Mouse (Mus musculus) limb, embryonic 10.5 days (tissue): Measurements from ENCODE around the gene Cnn2. TPM values are rescaled to one million over a fixed set of nuclear protein-coding genes. Genes with fewer than 3 reads are reported as not detected.

ENCODE experiments used
- DNase-seq: peaks from one replicate; pipeline ENCODE4 v3.0.0-alpha.2; 2017; ENCODE audit warnings: low spot score
- H3K27ac ChIP-seq: fragments of 300-500 bp; sonication (generic); 2 replicates; pipeline ENCODE4 v1.5.1; 2016; ENCODE audit warnings: mild to moderate bottlenecking
- H3K27me3 ChIP-seq: fragments of 300-500 bp; sonication (generic); 2 replicates; pipeline ENCODE4 v1.6.1; 2016; ENCODE audit warnings: low read depth, mild to moderate bottlenecking; ENCODE audit not compliant: poor library complexity, severe bottlenecking
- H3K36me3 ChIP-seq: fragments of 300-500 bp; sonication (generic); 2 replicates; pipeline ENCODE4 v1.6.1; 2016; ENCODE audit warnings: mild to moderate bottlenecking, moderate library complexity
- H3K4me1 ChIP-seq: fragments of 300-500 bp; sonication (generic); 2 replicates; pipeline ENCODE4 v1.6.1; 2016
- H3K4me3 ChIP-seq: fragments of 300-500 bp; sonication (generic); 2 replicates; pipeline ENCODE4 v1.5.1; 2016; ENCODE audit warnings: mild to moderate bottlenecking, moderate library complexity
- H3K9me3 ChIP-seq: fragments of 300-500 bp; sonication (generic); replicated peaks from 2 replicates; pipeline ENCODE4 v1.6.1; 2016; ENCODE audit warnings: mild to moderate bottlenecking
- WGBS: fragments of 180-500 bp; shearing (Covaris S2); methylation state at CpG from one replicate; pipeline ENCODE4 v1.1.7; 2016; 5-methylcytosine and 5-hydroxymethylcytosine counted together
- polyA plus RNA-seq: library from polyadenylated mRNA; unstranded; fragments of >200 nt; fragmentation: Nextera tagmentation; extraction: Ambion mirVana; gene quantifications from 2 replicates; pipeline ENCODE4 v1.2.1, GENCODE M21; 2016

Gene Cnn2
- polyA plus RNA-seq, 1 experiment from 2014 or later: 301 TPM

DNA sequence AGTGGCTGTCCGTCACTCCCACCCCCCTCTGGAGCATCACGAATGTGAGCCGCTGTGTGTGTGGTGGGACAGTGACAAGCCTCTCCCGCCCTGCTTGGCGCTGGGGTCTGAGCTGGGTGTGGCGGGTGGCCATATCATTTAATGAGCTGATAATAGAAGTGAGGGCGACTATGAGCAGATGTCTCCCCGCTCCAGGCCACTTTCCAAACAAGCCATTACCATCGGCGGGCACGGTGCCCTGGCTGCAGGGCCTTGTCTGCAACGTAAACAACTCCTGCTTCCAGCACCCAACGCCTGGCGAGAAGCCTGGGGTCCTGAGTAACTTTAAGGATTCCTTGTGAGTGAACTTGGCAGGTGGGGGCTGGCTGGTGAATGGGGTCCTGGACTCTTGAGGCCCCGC is 9.4 kb downstream of the Cnn2 start:
- WGBS: 7% methylated on average over 15 of the region's 15 CpGs
- no peak for DNase-seq
- peaks cover 32% of the 10 kb centered on the region for H3K36me3 ChIP-seq
- peaks cover 54% of the 10 kb centered on the region for H3K27me3 ChIP-seq
- H3K4me3 ChIP-seq: peak overlapping the region; percentile 55
- peak overlapping the region; percentile 81 for H3K27ac ChIP-seq
- peaks cover 33% of the 10 kb centered on the region for H3K4me1 ChIP-seq
- H3K9me3 ChIP-seq: no peaks in the 10 kb centered on the region

DNA sequence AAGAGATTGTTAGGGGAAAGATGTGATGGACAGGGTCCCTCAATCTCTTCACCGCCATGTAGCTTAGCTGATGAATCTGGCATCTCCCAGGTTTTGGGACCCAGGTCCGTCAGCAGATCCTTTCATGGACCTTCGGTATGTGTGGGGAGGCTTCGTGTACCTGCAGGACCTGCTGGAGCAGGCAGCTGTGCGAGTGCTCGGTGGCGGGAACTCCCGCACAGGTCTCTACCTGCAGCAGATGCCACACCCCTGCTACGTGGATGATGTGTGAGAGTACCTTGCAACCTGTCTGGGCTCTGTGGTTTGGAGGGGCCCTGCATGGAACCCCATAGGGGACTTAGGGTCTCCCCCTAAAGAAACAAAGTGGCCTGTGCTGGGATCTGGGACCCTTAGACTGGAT is 13.6 kb downstream of the Cnn2 start:
- no peaks in the 10 kb centered on the region for H3K36me3 ChIP-seq
- DNase-seq: no peak
- peak overlapping the region; percentile 65; the same call in 1 of the 2 replicates for H3K27ac ChIP-seq
- H3K27me3 ChIP-seq: peaks cover 88% of the 10 kb centered on the region
- peaks cover 36% of the 10 kb centered on the region for H3K4me1 ChIP-seq
- no peaks in the 10 kb centered on the region for H3K9me3 ChIP-seq
- WGBS: 75% methylated on average over 9 of the region's 9 CpGs
- 0 out of 2 replicates have a peak overlapping the region, but pooled peaks have one; percentile 16 for H3K4me3 ChIP-seq

DNA sequence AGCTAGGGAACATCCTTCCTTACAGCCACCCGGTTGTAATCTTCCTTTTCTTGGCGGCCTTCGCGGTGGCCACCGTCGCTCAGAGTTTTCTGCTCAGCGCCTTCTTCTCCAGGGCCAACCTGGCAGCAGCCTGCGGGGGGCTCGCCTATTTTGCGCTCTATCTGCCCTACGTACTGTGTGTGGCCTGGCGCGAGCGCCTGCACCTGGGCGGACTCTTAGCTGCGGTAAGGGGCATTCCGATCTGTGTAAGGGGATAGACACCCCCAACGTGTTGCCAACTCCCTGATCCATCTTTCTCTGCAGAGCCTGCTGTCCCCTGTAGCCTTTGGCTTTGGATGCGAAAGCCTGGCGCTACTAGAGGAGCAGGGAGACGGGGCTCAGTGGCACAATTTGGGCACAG is 14.4 kb downstream of the Cnn2 start:
- WGBS: 25% methylated on average over 21 of the region's 21 CpGs
- Histone ChIP-seq H3K27ac (peak overlapping the region; percentile 65), H3K9me3 (no peaks in the 10 kb centered on the region), H3K4me1 (peaks cover 35% of the 10 kb centered on the region), H3K4me3 (peak overlapping the region; percentile 16; the same call in 1 of the 2 replicates), H3K27me3 (peaks cover 90% of the 10 kb centered on the region), H3K36me3 (no peaks in the 10 kb centered on the region)
- no peak for DNase-seq

DNA sequence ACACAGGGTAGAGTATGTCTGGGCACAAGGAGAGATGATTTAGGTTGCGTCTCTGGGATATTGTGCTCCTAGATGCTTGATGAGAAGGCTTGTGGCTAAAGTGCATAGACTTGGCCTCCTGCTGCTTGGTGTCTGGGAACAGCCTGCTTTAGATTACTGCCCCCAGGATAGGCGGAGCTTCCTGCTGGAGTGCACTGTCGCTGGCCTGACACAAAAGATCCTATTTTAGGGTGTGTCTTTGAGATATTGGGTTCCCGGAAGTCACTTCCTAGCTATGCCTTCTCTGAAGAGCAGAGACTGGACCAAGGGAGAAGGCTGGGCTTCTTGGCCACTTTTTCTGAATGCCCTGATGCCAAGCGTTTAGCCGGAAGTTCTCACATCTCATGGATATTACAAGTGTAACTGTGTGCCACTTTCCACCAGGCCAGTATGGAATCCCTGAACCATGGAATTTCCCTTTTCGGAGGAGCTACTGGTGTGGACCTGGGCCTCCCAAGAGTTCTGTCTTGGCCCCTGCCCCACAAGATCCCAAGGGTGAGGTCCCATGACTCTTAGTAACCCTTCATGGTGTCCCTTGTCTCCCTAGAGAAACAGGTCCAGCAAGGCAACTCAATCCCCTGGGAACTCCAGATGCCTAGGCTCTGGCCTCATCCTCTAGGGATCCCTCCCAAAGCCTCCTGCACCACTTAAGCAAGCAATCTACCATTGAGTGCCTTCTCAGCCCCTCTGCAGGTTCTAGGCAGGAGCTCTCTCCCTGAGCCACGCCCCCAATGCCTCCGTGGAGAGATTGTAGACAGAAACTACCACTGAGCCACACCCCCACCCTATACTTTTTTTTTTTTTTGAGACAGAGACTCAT is 15.2 kb downstream of the Cnn2 start:
- H3K27me3 ChIP-seq: peaks cover 82% of the 10 kb centered on the region
- no peaks in the 10 kb centered on the region for H3K36me3 ChIP-seq
- peaks cover 28% of the 10 kb centered on the region for H3K4me1 ChIP-seq
- H3K9me3 ChIP-seq: no peaks in the 10 kb centered on the region
- 63% methylated on average over 9 of the region's 9 CpGs for WGBS
- peak overlapping the region; percentile 16; the same call in 1 of the 2 replicates for H3K4me3 ChIP-seq
- H3K27ac ChIP-seq: peak overlapping the region; percentile 65; the same call in 1 of the 2 replicates
- no peak for DNase-seq

DNA sequence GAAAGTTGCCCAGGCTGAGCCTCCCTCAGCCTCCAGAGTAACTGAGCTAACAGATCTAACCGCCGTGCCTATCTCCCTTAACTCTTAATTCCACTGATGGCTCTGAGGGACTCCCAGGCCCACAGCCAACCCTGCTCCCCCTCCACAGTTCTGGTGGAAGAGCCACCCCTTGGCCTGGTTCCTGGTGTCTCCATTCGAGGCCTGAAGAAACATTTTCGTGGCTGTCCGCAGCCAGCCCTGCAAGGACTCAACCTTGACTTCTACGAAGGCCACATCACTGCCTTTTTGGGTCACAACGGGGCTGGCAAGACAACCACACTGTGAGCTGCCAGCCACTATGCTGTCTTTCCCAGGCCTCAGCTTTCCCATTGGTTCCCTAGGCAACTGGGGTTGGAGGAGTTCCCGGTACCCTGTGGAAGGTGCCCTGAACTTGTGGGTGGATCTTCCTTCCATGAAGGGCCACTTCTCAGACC is 15.9 kb downstream of the Cnn2 start:
- peaks cover 28% of the 10 kb centered on the region for H3K4me1 ChIP-seq
- H3K9me3 ChIP-seq: no peaks in the 10 kb centered on the region
- 94% methylated on average over 8 of the region's 8 CpGs for WGBS
- DNase-seq: no peak
- peaks cover 76% of the 10 kb centered on the region for H3K27me3 ChIP-seq
- H3K4me3 ChIP-seq: no peak overlapping the region
- H3K36me3 ChIP-seq: no peaks in the 10 kb centered on the region
- no peak overlapping the region for H3K27ac ChIP-seq

DNA sequence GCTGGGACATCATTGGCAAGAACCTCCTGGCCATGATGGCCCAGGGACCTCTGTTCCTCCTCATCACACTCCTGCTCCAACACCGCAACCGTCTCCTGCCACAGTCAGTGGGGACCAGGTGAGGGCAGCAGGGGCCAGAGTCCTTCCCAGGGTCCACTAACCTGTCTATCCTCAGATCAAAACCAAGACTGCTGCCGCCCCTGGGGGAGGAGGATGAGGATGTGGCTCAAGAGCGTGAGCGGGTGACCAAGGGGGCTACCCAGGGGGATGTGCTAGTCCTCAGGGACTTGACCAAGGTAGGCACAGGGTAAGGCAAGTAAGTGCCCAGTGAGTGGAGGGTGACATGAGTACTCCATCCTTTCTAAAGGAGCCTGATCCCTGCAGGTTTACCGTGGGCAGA is 23.4 kb downstream of the Cnn2 start:
- peaks cover 61% of the 10 kb centered on the region for H3K27me3 ChIP-seq
- H3K4me1 ChIP-seq: peaks cover 33% of the 10 kb centered on the region
- H3K9me3 ChIP-seq: no peaks in the 10 kb centered on the region; the same call in 1 of the 2 replicates
- WGBS: 82% methylated on average over 6 of the region's 6 CpGs
- no peaks in the 10 kb centered on the region for H3K36me3 ChIP-seq
- no peak for DNase-seq
- H3K27ac ChIP-seq: no peak overlapping the region
- no peak overlapping the region for H3K4me3 ChIP-seq

DNA sequence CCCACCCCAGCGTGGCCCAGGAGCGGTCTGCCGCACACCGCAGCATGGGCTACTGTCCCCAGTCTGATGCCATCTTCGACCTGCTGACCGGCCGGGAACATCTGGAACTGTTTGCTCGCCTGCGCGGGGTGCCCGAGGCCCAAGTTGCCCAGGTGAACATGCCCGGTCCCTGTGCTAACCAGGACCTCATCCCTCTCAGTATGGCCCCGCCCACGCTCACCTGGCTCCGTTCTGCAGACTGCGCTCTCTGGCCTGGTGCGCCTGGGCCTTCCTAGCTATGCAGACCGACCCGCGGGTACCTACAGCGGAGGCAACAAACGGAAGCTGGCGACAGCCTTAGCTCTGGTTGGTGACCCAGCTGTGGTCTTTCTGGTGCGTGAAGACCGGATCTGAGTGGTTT is 25.2 kb downstream of the Cnn2 start:
- peaks cover 65% of the 10 kb centered on the region for H3K27me3 ChIP-seq
- WGBS: 23% methylated on average over 25 of the region's 25 CpGs
- H3K4me3 ChIP-seq: 0 out of 2 replicates have a peak overlapping the region, but pooled peaks have one; percentile 14

DNA sequence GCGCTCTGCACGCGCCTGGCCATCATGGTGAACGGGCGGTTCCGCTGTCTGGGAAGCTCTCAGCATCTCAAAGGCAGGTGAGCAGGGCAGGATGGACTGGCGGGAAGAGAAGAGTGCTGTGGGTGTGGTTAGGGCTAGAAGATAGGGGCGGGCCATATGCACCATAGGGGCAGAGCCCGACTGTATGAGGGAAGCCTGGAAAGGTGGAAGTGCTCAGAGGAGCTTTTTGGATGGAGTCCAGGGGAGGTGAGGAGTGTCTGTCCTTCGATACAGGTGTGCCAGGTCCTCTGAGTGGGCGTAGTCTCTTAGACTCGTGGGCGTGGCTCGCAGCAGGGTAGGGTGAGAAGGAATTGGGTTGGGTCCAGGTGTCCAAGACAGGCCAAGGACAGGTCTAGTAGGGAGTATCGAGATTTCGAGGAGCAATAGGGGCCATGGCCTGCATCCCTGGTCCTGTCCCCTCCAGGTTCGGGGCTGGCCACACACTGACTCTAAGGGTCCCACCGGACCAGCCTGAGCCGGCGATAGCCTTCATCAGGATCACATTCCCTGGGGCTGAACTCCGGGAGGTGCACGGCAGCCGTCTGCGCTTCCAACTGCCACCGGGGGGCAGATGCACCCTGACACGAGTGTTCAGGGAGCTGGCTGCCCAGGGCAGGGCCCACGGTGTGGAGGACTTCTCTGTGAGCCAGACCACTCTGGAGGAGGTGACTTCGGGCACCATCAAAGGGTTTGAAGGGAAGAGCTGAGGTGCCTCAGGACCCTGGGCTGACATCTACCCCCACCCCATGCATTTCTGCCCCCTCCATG is 26.3 kb downstream of the Cnn2 start:
- Histone ChIP-seq H3K27ac (no peak overlapping the region), H3K4me3 (no peak overlapping the region), H3K9me3 (no peaks in the 10 kb centered on the region; the same call in 1 of the 2 replicates), H3K36me3 (no peaks in the 10 kb centered on the region), H3K27me3 (peaks cover 65% of the 10 kb centered on the region), H3K4me1 (peaks cover 39% of the 10 kb centered on the region)
- WGBS: 18% methylated on average over 28 of the region's 28 CpGs
- DNase-seq: no peak

More for the DNA sequence above, 25.2 kb downstream of the Cnn2 start:
- H3K36me3 ChIP-seq: no peaks in the 10 kb centered on the region
- DNase-seq: no peak
- H3K27ac ChIP-seq: no peak overlapping the region; the same call in 1 of the 2 replicates
- peaks cover 28% of the 10 kb centered on the region for H3K4me1 ChIP-seq
- H3K9me3 ChIP-seq: no peaks in the 10 kb centered on the region; the same call in 1 of the 2 replicates

DNA sequence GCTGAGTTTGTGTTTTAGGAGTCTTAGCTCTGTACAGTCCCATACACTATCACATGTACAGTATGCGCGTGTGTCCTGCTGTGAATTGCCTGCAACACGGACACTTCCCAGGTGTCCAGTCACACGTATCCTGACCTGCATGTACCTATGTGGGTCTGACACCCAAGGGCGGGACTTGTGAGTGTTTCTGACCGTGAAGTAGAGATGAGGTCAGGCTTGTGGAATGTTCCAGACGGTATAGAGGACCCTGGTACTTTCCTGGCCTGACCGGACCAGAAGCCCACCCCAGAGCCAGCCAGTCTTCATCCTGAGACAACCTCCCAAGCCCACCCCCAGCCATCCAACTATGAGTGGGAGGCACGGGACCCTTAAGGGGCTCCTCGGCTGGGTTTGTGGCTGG is 27.2 kb downstream of the Cnn2 start:
- Histone ChIP-seq H3K4me1 (peaks cover 48% of the 10 kb centered on the region), H3K27ac (no peak overlapping the region), H3K9me3 (no peaks in the 10 kb centered on the region; the same call in 1 of the 2 replicates), H3K4me3 (no peak overlapping the region), H3K36me3 (no peaks in the 10 kb centered on the region), H3K27me3 (peaks cover 65% of the 10 kb centered on the region)
- DNase-seq: no peak
- WGBS: 83% methylated on average over 10 of the region's 10 CpGs

DNA sequence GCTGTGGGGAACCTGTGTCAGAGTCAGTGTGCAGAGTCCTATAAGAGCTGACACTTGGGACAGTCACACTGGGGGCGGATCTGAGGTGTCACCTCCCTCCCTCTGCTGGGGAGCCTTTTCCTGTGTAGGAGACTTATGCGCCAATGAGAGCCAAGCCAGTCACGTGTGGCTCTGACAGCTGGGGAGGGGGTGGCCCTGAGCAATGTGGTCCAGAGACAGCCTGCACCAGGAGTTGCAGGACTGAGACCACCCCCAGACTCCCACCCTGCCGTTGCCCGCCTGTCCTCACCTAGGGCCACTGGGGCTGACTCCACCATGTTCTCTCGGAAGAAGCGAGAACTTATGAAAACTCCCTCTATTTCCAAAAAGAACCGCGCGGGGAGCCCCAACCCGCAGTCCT is 28.1 kb downstream of the Cnn2 start, which contains the start of gene Arhgap45:
Arhgap45 (plus strand) TSS at position 143 of the 400 bp plus-strand sequence.
- H3K27me3 ChIP-seq: peaks cover 64% of the 10 kb centered on the region
- no peak for DNase-seq
- WGBS: 69% methylated on average over 11 of the region's 11 CpGs
- peaks cover 53% of the 10 kb centered on the region for H3K4me1 ChIP-seq
- no peaks in the 10 kb centered on the region for H3K9me3 ChIP-seq
- H3K27ac ChIP-seq: 0 out of 2 replicates have a peak within 1 kb of the TSS, but pooled peaks have one; percentile 2
- peaks cover 7% of the 10 kb centered on the region; the same call in 1 of the 2 replicates for H3K36me3 ChIP-seq
- peak within 1 kb of the TSS; percentile 9; the same call in 1 of the 2 replicates for H3K4me3 ChIP-seq

DNA sequence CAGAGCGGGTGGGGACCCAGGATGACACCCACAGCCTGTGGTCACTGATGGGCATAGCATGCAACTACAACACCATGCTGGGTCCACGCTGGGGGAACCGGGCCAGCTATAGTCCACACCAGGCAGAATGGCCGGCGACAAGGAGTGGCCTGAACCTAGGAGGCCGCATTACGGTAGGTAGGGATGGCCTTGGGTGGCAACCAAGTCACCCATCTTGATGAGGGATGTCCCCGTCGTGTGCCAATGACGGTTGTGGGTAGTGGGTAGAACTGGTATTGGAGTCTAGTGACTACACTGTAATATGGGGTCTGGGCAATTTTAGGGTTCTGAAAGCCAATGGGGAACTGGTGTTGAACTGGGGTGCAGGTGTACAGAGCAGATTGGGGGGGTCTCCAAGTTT is 28.5 kb downstream of the Cnn2 start:
- peak overlapping the region; percentile 9; the same call in 1 of the 2 replicates for H3K4me3 ChIP-seq
- no peak for DNase-seq
- H3K27me3 ChIP-seq: peaks cover 60% of the 10 kb centered on the region
- H3K4me1 ChIP-seq: peaks cover 53% of the 10 kb centered on the region
- peaks cover 11% of the 10 kb centered on the region for H3K36me3 ChIP-seq
- WGBS: 89% methylated on average over 10 of the region's 10 CpGs
- no peaks in the 10 kb centered on the region for H3K9me3 ChIP-seq
- H3K27ac ChIP-seq: no peak overlapping the region

DNA sequence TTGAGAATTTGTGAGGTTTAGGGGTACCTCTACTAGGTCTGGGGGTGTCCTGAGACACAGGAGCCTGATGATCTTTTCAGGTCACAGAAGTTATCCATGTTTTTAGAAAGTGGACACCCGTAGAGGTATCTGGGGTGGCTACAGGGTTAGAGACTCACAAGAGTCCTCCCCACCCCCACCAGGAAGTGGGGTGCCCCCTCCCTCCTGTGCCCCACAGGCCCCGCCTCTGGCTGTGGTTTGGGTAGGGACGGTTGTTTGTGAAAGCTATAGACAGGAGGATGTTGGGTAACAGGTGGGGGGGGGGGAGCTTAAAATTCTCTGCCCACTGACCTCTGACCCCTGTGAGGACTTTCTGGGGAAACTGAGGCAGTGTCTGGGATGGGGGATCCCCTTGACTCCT is 29.0 kb downstream of the Cnn2 start:
- H3K9me3 ChIP-seq: no peaks in the 10 kb centered on the region
- H3K4me1 ChIP-seq: peaks cover 53% of the 10 kb centered on the region
- peaks cover 56% of the 10 kb centered on the region for H3K27me3 ChIP-seq
- no peak overlapping the region for H3K4me3 ChIP-seq
- WGBS: 76% methylated on average over 3 of the region's 3 CpGs
- DNase-seq: no peak
- H3K36me3 ChIP-seq: peaks cover 15% of the 10 kb centered on the region
- H3K27ac ChIP-seq: no peak overlapping the region
